Mouse (Mus musculus): ENCODE data around the gene Hrnr. TPM values are rescaled to one million over a fixed set of nuclear protein-coding genes. Genes with fewer than 3 reads are reported as not detected.

The Hrnr gene
- polyA plus RNA-seq (2014; fragmentation: Nextera tagmentation; extraction: Ambion mirVana), result 0.01 TPM in 1 of 2 replicates, not detected in the other

- no peak within 1 kb of the TSS for H3K4me3 ChIP-seq (ENCODE audit: low read length)
- H3K9me3 ChIP-seq (ENCODE audit: control insufficient read depth, low read length), result no peaks in the 10 kb centered on the region
- no peaks in the 10 kb centered on the region for H3K27me3 ChIP-seq (ENCODE audit: control insufficient read depth, insufficient read depth, low read length)
- H3K9ac ChIP-seq (ENCODE audit: low read depth, low read length), result no peak within 1 kb of the TSS
- no peak within 1 kb of the TSS for H3K27ac ChIP-seq (ENCODE audit: low read depth, low read length)
- no peaks in the 10 kb centered on the region for H3K4me1 ChIP-seq (ENCODE audit: control insufficient read depth, insufficient read depth, low read length)
- H3K36me3 ChIP-seq (ENCODE audit: control insufficient read depth, insufficient read depth, low read length), result no peaks in the 10 kb centered on the region
- H3K4me2 ChIP-seq (replicated peaks; ENCODE audit: low read depth, low read length), result no peak within 1 kb of the TSS
- 78% methylated on average over 2 of the region's 2 CpGs for WGBS
- no peak for ATAC-seq (ENCODE audit: low FRiP score, low TSS enrichment)
These were observed at the start of gene Hrnr for GRCm38 (mm10) chr3:93319449-93319848. Gene Hrnr, plus strand, starts transcription at chr3:93319749.

DNA sequence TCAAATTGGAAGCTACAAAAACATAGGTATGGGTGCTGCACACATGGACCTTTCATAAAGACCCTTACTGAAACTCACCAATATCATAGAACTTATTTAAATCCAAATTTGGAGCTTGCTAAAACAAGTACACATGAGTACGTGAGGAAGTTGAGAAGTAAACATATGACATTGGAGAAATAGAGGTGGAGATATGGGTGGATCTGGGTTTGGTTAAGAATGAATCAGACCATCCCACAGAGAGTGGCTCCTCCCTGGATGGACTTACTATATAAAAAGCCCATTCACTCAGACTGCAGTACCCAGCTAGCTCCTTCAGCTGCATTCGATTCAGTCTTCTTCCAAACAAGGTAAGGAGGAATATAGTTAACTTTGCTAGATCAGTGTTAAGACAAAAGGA, 46.3 kb upstream of the Hrnr start, which contains the start of gene Flg:
TSS of gene Flg (plus strand) at position 301 of the 400 bp plus-strand sequence.
- Histone ChIP-seq H3K27ac (ENCODE audit: low read depth, low read length) (no peak within 1 kb of the TSS), H3K36me3 (ENCODE audit: control insufficient read depth, insufficient read depth, low read length) (no peaks in the 10 kb centered on the region), H3K27me3 (ENCODE audit: control insufficient read depth, insufficient read depth, low read length) (no peaks in the 10 kb centered on the region), H3K4me1 (ENCODE audit: control insufficient read depth, insufficient read depth, low read length) (no peaks in the 10 kb centered on the region), H3K9me3 (ENCODE audit: control insufficient read depth, low read length) (no peaks in the 10 kb centered on the region), H3K4me2 (replicated peaks; ENCODE audit: low read depth, low read length) (no peak within 1 kb of the TSS), H3K9ac (ENCODE audit: low read depth, low read length) (no peak within 1 kb of the TSS), H3K4me3 (ENCODE audit: low read length) (no peak within 1 kb of the TSS)
- ATAC-seq (ENCODE audit: low FRiP score, low TSS enrichment), result no peak
- WGBS, result 88% methylated on average over 2 of the region's 2 CpGs

- Histone ChIP-seq H3K27ac (ENCODE audit: low read depth, low read length) (no peak overlapping the region), H3K4me3 (ENCODE audit: low read length) (no peak overlapping the region), H3K4me2 (replicated peaks; ENCODE audit: low read depth, low read length) (no peak overlapping the region), H3K4me1 (ENCODE audit: control insufficient read depth, insufficient read depth, low read length) (no peaks in the 10 kb centered on the region), H3K9me3 (ENCODE audit: control insufficient read depth, low read length) (no peaks in the 10 kb centered on the region), H3K27me3 (ENCODE audit: control insufficient read depth, insufficient read depth, low read length) (no peaks in the 10 kb centered on the region), H3K9ac (ENCODE audit: low read depth, low read length) (no peak overlapping the region), H3K36me3 (ENCODE audit: control insufficient read depth, insufficient read depth, low read length) (no peaks in the 10 kb centered on the region)
- WGBS, result 81% methylated on average over 2 of the region's 2 CpGs
- no peak for ATAC-seq (ENCODE audit: low FRiP score, low TSS enrichment)
These were observed 22.0 kb upstream of the Hrnr start for GRCm38 (mm10) chr3:93297542-93297941.

DNA sequence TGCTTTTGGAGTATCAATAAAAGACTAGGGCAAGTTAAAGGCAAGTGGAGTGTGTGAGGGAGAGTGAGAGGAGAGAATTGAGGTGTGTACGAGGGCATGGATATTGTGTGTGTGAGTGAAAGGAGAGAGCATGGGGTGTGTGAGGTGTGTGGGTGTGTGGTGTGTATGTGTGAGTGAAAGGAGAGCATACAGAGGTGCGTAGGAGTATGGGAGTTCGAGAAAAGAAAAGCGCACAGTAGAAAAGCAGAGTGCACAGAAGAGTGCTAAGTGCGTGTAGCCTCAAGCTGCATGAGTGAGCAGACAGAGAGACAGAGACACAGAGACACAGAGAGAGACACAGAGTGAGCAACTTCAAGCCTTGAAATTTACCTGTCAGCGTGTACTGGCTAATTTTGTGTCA, 19.7 kb upstream of the Hrnr start:
- Histone ChIP-seq H3K9ac (ENCODE audit: low read depth, low read length) (no peak overlapping the region), H3K4me3 (ENCODE audit: low read length) (no peak overlapping the region), H3K27ac (ENCODE audit: low read depth, low read length) (no peak overlapping the region), H3K4me2 (replicated peaks; ENCODE audit: low read depth, low read length) (no peak overlapping the region), H3K27me3 (ENCODE audit: control insufficient read depth, insufficient read depth, low read length) (no peaks in the 10 kb centered on the region), H3K36me3 (ENCODE audit: control insufficient read depth, insufficient read depth, low read length) (no peaks in the 10 kb centered on the region), H3K9me3 (ENCODE audit: control insufficient read depth, low read length) (peaks cover 3% of the 10 kb centered on the region; the same call in 1 of the 2 replicates), H3K4me1 (ENCODE audit: control insufficient read depth, insufficient read depth, low read length) (no peaks in the 10 kb centered on the region)
- whole genome bisulfite sequencing, result 86% methylated on average over 6 of the region's 6 CpGs
- ATAC-seq (ENCODE audit: low FRiP score, low TSS enrichment), result no peak

GRCm38 (mm10) chr3:93301896-93302295, 17.7 kb upstream of the Hrnr start:
- no peak for ATAC-seq (ENCODE audit: low FRiP score, low TSS enrichment)
- H3K4me1 ChIP-seq (ENCODE audit: control insufficient read depth, insufficient read depth, low read length), result no peaks in the 10 kb centered on the region
- WGBS, result 68% methylated on average over 3 of the region's 3 CpGs

GRCm38 (mm10) chr3:93306142-93306541, 13.4 kb upstream of the Hrnr start:
- no peak for ATAC-seq (ENCODE audit: low FRiP score, low TSS enrichment)
- no peak overlapping the region for H3K4me2 ChIP-seq (replicated peaks; ENCODE audit: low read depth, low read length)
- no peak overlapping the region for H3K9ac ChIP-seq (ENCODE audit: low read depth, low read length)
- H3K4me3 ChIP-seq (ENCODE audit: low read length), result no peak overlapping the region
- no peaks in the 10 kb centered on the region for H3K4me1 ChIP-seq (ENCODE audit: control insufficient read depth, insufficient read depth, low read length)
- 83% methylated on average over 2 of the region's 2 CpGs for WGBS
- H3K27ac ChIP-seq (ENCODE audit: low read depth, low read length), result no peak overlapping the region
- no peaks in the 10 kb centered on the region for H3K27me3 ChIP-seq (ENCODE audit: control insufficient read depth, insufficient read depth, low read length)
- H3K36me3 ChIP-seq (ENCODE audit: control insufficient read depth, insufficient read depth, low read length), result no peaks in the 10 kb centered on the region
- H3K9me3 ChIP-seq (ENCODE audit: control insufficient read depth, low read length), result peaks cover 3% of the 10 kb centered on the region; the same call in 1 of the 2 replicates

More at GRCm38 (mm10) chr3:93301896-93302295, 17.7 kb upstream of the Hrnr start:
- Histone ChIP-seq H3K36me3 (ENCODE audit: control insufficient read depth, insufficient read depth, low read length) (no peaks in the 10 kb centered on the region), H3K9me3 (ENCODE audit: control insufficient read depth, low read length) (peaks cover 3% of the 10 kb centered on the region; the same call in 1 of the 2 replicates), H3K4me2 (replicated peaks; ENCODE audit: low read depth, low read length) (no peak overlapping the region), H3K9ac (ENCODE audit: low read depth, low read length) (no peak overlapping the region), H3K4me3 (ENCODE audit: low read length) (no peak overlapping the region), H3K27ac (ENCODE audit: low read depth, low read length) (no peak overlapping the region), H3K27me3 (ENCODE audit: control insufficient read depth, insufficient read depth, low read length) (no peaks in the 10 kb centered on the region)

DNA sequence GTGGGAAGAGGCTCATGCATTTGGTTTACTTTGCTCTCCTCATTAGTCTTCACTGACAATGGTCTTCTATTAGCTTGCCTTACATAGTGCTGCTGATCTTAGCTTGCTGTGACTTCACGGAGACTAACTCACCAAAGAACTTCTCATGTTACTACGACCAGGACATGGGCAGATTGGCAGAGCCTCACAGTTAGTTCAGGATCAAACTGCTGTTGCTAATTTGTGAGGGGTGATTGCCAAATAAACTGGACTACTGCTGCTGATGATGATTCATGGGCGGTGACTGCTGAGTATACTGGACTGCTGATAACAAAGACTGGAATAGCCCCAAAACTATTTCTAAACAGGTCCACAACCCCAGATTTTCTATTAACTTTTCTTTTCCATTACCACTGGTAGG, 8.2 kb upstream of the Hrnr start:
- 59% methylated on average over 3 of the region's 3 CpGs for WGBS
- Histone ChIP-seq H3K9ac (ENCODE audit: low read depth, low read length) (no peak overlapping the region), H3K27me3 (ENCODE audit: control insufficient read depth, insufficient read depth, low read length) (no peaks in the 10 kb centered on the region), H3K4me2 (replicated peaks; ENCODE audit: low read depth, low read length) (no peak overlapping the region), H3K9me3 (ENCODE audit: control insufficient read depth, low read length) (no peaks in the 10 kb centered on the region), H3K27ac (ENCODE audit: low read depth, low read length) (no peak overlapping the region), H3K36me3 (ENCODE audit: control insufficient read depth, insufficient read depth, low read length) (no peaks in the 10 kb centered on the region), H3K4me1 (ENCODE audit: control insufficient read depth, insufficient read depth, low read length) (no peaks in the 10 kb centered on the region), H3K4me3 (ENCODE audit: low read length) (no peak overlapping the region)
- no peak for ATAC-seq (ENCODE audit: low FRiP score, low TSS enrichment)

DNA sequence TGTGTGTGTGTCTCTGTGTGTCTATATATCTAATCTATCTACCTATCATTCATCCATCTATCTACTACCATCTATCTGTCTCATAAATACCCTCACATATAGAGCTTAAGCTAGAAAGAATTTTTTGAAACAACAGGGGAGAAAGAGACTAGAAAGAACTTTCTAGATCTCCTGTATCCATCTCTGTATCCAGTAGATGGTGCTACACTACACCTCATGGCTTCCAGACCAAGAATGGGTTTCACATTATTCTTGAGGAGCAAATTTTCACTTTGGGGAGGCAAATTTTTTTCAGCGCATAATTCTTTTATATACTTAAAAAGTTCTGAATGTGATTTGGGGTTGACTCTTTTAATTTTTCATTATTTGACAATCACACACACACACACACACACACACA, 5.2 kb upstream of the Hrnr start:
- no peak overlapping the region for H3K27ac ChIP-seq (ENCODE audit: low read depth, low read length)
- H3K4me1 ChIP-seq (ENCODE audit: control insufficient read depth, insufficient read depth, low read length), result no peaks in the 10 kb centered on the region
- no peaks in the 10 kb centered on the region for H3K9me3 ChIP-seq (ENCODE audit: control insufficient read depth, low read length)
- 91% methylated on average over 1 of the region's 1 CpGs for WGBS
- no peak for ATAC-seq (ENCODE audit: low FRiP score, low TSS enrichment)
- H3K4me2 ChIP-seq (replicated peaks; ENCODE audit: low read depth, low read length), result no peak overlapping the region
- no peak overlapping the region for H3K9ac ChIP-seq (ENCODE audit: low read depth, low read length)
- no peaks in the 10 kb centered on the region for H3K27me3 ChIP-seq (ENCODE audit: control insufficient read depth, insufficient read depth, low read length)
- H3K4me3 ChIP-seq (ENCODE audit: low read length), result no peak overlapping the region
- no peaks in the 10 kb centered on the region for H3K36me3 ChIP-seq (ENCODE audit: control insufficient read depth, insufficient read depth, low read length)

DNA sequence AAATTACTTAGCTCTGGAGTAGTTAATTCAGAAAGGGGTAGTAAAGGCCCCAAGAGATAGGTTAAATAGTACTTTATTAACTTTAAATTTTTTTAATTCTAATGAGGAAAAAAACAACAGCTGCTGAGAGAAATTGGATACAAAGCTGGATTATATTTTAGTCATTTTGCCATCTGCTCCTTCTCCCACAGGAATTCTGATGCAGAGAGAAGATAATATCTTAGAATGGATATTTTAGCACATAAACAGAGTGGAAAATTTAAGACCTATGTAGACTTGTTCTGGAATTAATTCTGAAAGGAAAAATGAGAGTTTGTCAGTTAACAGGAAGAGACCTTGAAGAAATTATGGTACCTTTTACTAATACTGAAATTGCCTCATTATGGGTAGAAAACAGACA, 18.2 kb downstream of the Hrnr start:
- Histone ChIP-seq H3K4me1 (ENCODE audit: control insufficient read depth, insufficient read depth, low read length) (no peaks in the 10 kb centered on the region), H3K9me3 (ENCODE audit: control insufficient read depth, low read length) (no peaks in the 10 kb centered on the region), H3K27ac (ENCODE audit: low read depth, low read length) (no peak overlapping the region), H3K4me3 (ENCODE audit: low read length) (no peak overlapping the region), H3K36me3 (ENCODE audit: control insufficient read depth, insufficient read depth, low read length) (no peaks in the 10 kb centered on the region), H3K9ac (ENCODE audit: low read depth, low read length) (no peak overlapping the region), H3K4me2 (replicated peaks; ENCODE audit: low read depth, low read length) (no peak overlapping the region), H3K27me3 (ENCODE audit: control insufficient read depth, insufficient read depth, low read length) (no peaks in the 10 kb centered on the region)
- no peak for ATAC-seq (ENCODE audit: low FRiP score, low TSS enrichment)
